Mouse (Mus musculus) bone marrow macrophage, adult 2 months (primary cell): ENCODE data around the gene Adar.

Experiments used
- CTCF ChIP-seq: IDR thresholded peaks from 2 replicates; pipeline ENCODE4 v1.5.1; 2012; ENCODE audit warnings: low read depth, mild to moderate bottlenecking, low read length, moderate library complexity
- POLR2A ChIP-seq: IDR thresholded peaks from 2 replicates; pipeline ENCODE4 v1.6.1; 2012; ENCODE audit warnings: mild to moderate bottlenecking, low read depth, low read length, borderline replicate concordance

DNA sequence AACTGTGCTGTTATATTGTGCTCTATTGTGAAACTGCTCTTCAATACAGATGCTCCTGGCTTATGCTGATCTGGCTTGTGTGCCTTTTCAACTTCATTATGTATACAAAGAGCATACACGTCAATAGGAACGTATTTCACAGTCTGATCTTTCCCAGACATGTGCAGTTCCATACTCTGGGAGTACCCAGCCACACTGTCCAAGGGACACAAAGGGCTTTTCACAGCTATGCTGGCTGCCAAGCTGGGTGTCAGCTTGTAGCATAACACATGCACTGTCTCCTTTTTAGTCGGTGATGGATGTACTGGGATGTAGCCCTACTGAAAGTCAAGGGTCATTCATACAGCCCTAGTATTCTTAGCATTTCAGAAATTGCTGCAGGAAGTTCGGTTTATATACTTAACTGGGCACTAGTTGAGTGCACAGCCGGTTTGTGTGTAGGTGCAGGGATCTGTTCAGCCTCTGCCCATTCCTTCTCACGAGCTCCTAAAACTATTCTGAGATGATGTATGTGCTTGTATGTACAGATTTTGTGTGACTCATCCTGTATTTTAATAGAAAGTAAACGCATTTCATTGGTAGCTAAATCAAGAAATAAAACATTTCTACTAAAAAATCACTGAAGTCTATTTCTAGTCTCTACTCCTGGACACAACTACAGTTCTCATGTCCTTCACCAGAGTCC, 8.7 kb downstream of the Adar start:
- TF ChIP-seq POLR2A (no peak), CTCF (no peak)
